Mouse (Mus musculus) testis, adult 2 months (tissue): ENCODE measurements around the gene Dpp6. TPM values are rescaled to one million over a fixed set of nuclear protein-coding genes. Genes with fewer than 3 reads are reported as not detected.

Experiments used
- H3K27ac ChIP-seq: fragments of 200-500 bp; 2 replicates; pipeline ENCODE4 v1.5.1; 2012; ENCODE audit warnings: low read depth, low read length; ENCODE audit not compliant: control insufficient read depth, insufficient read depth
- H3K27me3 ChIP-seq: fragments of 200-500 bp; 2 replicates; pipeline ENCODE4 v1.6.1; 2012; ENCODE audit warnings: mild to moderate bottlenecking, low read length, moderate library complexity; ENCODE audit not compliant: control insufficient read depth, insufficient read depth
- H3K36me3 ChIP-seq: fragments of 200-500 bp; 2 replicates; pipeline ENCODE4 v1.6.1; 2012; ENCODE audit warnings: mild to moderate bottlenecking, low read length; ENCODE audit not compliant: control insufficient read depth, insufficient read depth
- H3K4me1 ChIP-seq: fragments of 200-500 bp; 2 replicates; pipeline ENCODE4 v1.6.1; 2012; ENCODE audit warnings: low read length; ENCODE audit not compliant: control insufficient read depth, insufficient read depth
- H3K4me3 ChIP-seq: fragments of 200-500 bp; 2 replicates; pipeline ENCODE4 v1.5.1; 2012; ENCODE audit warnings: low read depth, mild to moderate bottlenecking, low read length, moderate library complexity, mixed read lengths; ENCODE audit not compliant: control insufficient read depth
- CTCF ChIP-seq: fragments of 200-500 bp; IDR thresholded peaks from 2 replicates; pipeline ENCODE4 v1.5.1; 2012; ENCODE audit warnings: low read depth, mild to moderate bottlenecking, inconsistent platforms, low read length, moderate library complexity; ENCODE audit not compliant: control insufficient read depth, insufficient read depth, insufficient replicate concordance
- POLR2A ChIP-seq: fragments of 200-500 bp; IDR thresholded peaks from 2 replicates; pipeline ENCODE4 v1.6.1; 2012; ENCODE audit warnings: low read depth, mild to moderate bottlenecking, inconsistent platforms, low read length, moderate library complexity; ENCODE audit not compliant: control insufficient read depth
- polyA plus RNA-seq: library from polyadenylated mRNA; depleted of rRNA; stranded (reverse); fragments of >200 nt; gene quantifications from 2 replicates; pipeline ENCODE4 v1.2.3, GENCODE M21; 2012

Dpp6 gene
- polyA plus RNA-seq, 1 experiment = 8.3 TPM

DNA sequence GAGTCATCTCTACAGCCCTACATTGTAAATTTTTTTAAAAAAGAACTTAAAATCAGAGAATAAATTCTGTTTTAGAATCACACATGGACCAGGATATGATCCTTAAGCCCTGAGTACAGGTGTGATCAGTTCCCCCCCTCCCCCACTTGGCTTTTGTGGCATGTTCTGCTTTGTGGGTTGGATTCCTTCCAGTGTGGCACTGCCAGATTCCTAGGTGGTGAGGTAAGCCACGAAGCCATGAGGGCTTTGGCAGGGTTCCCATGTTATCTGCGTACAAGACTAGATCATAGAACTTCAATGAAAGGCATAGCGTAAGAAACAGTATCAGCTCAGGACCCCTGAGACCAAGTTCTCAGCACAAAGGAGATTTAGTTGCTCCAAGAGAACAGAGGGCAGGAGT lies 596.0 kb downstream of the Dpp6 start:
- Histone ChIP-seq H3K36me3 (no peaks in the 10 kb centered on the region), H3K4me1 (no peaks in the 10 kb centered on the region; the same call in 1 of the 2 replicates), H3K27ac (no peak overlapping the region), H3K4me3 (no peak overlapping the region), H3K27me3 (no peaks in the 10 kb centered on the region)
- TF ChIP-seq CTCF (no peak), POLR2A (no peak)

- H3K4me1 ChIP-seq = no peaks in the 10 kb centered on the region
- TF ChIP-seq POLR2A (no peak), CTCF (no peak)
- no peak overlapping the region for H3K27ac ChIP-seq
- H3K36me3 ChIP-seq = no peaks in the 10 kb centered on the region
- no peak overlapping the region for H3K4me3 ChIP-seq
- H3K27me3 ChIP-seq = no peaks in the 10 kb centered on the region
Observed at GRCm38 (mm10) chr5:27415518-27415917, 598.5 kb downstream of the Dpp6 start.

GRCm38 (mm10) chr5:27416571-27416970 lies 599.6 kb downstream of the Dpp6 start:
- no peaks in the 10 kb centered on the region for H3K36me3 ChIP-seq
- no peak for TF ChIP-seq POLR2A
- TF ChIP-seq CTCF = no peak

DNA sequence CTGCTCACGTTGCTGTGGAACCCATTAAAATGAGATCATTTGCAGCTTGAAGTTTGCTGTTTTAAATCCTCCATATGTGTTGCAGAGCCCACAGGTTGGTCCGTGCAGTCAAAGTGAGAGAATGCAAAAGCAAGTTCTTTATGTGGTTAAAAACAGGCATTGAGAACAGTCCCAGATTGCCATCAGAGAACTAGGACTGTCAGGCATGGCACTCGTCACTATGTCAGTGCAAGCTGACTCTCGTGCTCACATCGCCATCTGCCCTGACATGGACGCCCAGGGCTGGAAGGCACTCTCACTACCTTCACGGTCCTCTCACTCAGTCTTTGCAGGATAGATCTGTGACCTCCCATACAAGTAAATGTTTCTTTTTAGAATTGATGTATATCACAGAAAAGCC lies 600.4 kb downstream of the Dpp6 start:
- Histone ChIP-seq H3K36me3 (no peaks in the 10 kb centered on the region), H3K4me1 (no peaks in the 10 kb centered on the region), H3K27me3 (no peaks in the 10 kb centered on the region)

More at GRCm38 (mm10) chr5:27416571-27416970, 599.6 kb downstream of the Dpp6 start:
- no peaks in the 10 kb centered on the region for H3K4me1 ChIP-seq
- H3K27ac ChIP-seq = no peak overlapping the region
- H3K27me3 ChIP-seq = no peaks in the 10 kb centered on the region
- no peak overlapping the region for H3K4me3 ChIP-seq

GRCm38 (mm10) chr5:27418856-27419255 lies 601.9 kb downstream of the Dpp6 start:
- no peak overlapping the region for H3K27ac ChIP-seq
- no peaks in the 10 kb centered on the region for H3K4me1 ChIP-seq
- no peaks in the 10 kb centered on the region for H3K27me3 ChIP-seq
- TF ChIP-seq CTCF (no peak), POLR2A (no peak)
- H3K4me3 ChIP-seq = no peak overlapping the region
- H3K36me3 ChIP-seq = no peaks in the 10 kb centered on the region

More for the DNA sequence above, 600.4 kb downstream of the Dpp6 start:
- TF ChIP-seq CTCF (no peak), POLR2A (no peak)
- H3K27ac ChIP-seq = no peak overlapping the region
- no peak overlapping the region for H3K4me3 ChIP-seq

DNA sequence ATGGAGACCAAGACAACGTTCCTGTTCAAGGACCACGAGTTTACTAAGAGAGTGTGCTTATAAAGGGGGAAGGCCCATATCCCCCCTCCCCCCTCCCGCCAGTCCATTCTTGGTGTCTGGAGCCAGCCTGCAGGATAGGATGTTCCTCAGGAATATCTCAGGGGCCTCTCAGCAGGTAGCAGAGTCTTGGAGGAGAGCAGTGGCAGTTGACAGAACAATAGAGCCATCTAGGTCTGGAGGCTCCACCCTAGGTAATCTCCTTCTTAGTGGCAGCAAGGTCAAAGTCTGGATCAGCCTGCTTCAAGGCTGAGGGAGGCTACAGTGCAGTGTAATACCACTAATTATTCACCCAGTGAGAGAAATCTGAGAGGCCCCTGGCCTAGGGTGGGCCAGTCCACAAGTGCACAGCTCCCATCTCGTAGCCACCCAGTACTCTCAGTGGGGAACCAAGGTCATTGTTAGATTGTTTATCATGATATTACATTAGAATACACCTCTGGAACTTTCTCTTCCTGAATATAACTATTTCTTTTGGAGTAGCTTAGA lies 604.2 kb downstream of the Dpp6 start:
- Histone ChIP-seq H3K27ac (no peak overlapping the region), H3K4me1 (no peaks in the 10 kb centered on the region), H3K27me3 (no peaks in the 10 kb centered on the region), H3K36me3 (no peaks in the 10 kb centered on the region), H3K4me3 (no peak overlapping the region)
- TF ChIP-seq CTCF (no peak), POLR2A (no peak)

DNA sequence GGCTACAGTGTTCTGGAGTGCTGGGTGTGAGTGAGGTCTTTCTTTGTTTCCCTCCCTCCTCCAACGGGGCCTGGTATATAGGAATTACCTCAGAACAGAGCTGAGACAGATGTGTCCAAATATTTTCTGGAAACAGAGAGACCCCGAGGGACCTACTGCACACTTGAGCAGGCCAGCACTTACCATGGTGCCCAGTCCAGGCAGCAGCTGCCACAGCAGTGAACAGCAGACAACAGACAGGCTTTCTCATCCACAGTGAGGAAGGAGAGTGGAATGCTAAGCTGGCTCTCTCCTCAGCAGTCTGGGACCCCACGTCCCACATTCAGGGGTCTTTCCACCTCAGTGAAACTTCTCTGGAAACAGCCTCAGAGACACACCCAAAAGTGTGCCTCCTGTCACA lies 606.8 kb downstream of the Dpp6 start:
- Histone ChIP-seq H3K27ac (no peak overlapping the region), H3K27me3 (no peaks in the 10 kb centered on the region), H3K4me3 (no peak overlapping the region), H3K36me3 (no peaks in the 10 kb centered on the region), H3K4me1 (no peaks in the 10 kb centered on the region)
- no peak for TF ChIP-seq POLR2A
- no peak for TF ChIP-seq CTCF
